Mouse (Mus musculus): ENCODE data around the gene St8sia1.

DNA sequence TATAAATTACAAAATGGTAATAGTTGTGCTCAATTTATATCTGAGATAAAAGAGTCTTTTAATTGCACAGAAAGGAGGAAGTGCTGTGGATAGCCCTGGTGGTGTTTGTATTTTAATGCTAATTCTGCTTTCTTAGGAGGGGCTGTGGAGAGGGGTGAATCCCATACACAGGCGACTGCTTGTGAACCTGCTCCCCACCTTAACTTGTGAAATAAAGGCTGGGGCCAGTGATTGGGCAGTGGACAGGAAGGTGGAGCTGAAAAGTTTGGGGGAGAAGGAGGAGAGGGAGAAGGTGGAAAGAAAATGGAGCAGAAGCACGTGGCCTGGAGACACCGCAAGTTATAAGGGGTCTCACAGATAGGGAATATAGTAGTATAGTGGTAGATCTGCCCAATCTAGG lies 32.6 kb upstream of the St8sia1 start:
- TF ChIP-seq CTCF (IDR thresholded peaks at IDR 0.05; ENCODE audit: insufficient read depth, low read length): no peak
- TF ChIP-seq POLR2A (IDR thresholded peaks at IDR 0.05; ENCODE audit: borderline replicate concordance, extremely low read depth, low read depth, low read length): no peak

Data from lung, adult 2 months (tissue).